Mouse (Mus musculus): ENCODE measurements around the gene Lrrc46. TPM values are rescaled to one million over a fixed set of nuclear protein-coding genes. Genes with fewer than 3 reads are reported as not detected.

Gene Lrrc46
- total RNA-seq (2014; fragmentation: Nextera tagmentation) (1.7 TPM in 1 of 2 replicates, not detected in the other), total RNA-seq (2017) (0.11 TPM in 1 of 2 replicates, not detected in the other)

- peak; percentile 93 for ATAC-seq (replicated peaks; ENCODE audit: low FRiP score, low TSS enrichment, poor library complexity, severe bottlenecking)
Observed at GRCm38 (mm10) chr11:97041022-97041899, at the start of gene Lrrc46, which contains the start of gene Mrpl10. TSS of gene Lrrc46 (minus strand) at chr11:97041407. TSS of gene Mrpl10 (plus strand) at chr11:97041560.

DNA sequence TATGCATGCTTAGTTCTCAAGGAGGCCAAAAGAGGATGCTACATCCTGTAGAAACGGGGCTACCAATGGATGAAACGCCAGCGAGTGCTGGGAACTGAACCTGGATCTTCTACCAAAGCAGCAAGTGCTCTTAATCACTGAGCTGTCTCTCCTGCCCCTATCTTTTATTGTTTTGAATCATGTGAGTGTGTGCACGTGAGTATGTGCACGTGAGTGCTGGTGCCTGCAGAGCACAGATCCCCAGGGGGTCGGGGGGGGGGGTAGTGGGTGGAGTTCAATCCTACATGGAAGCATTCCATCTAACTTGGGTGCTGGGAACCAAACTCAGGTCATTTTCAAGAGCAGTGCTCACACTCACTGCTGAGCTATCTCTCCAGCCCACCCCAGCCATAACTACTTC is 45.2 kb upstream of the Lrrc46 start:
- ATAC-seq (replicated peaks; ENCODE audit: low FRiP score, low TSS enrichment, poor library complexity, severe bottlenecking): no peak

DNA sequence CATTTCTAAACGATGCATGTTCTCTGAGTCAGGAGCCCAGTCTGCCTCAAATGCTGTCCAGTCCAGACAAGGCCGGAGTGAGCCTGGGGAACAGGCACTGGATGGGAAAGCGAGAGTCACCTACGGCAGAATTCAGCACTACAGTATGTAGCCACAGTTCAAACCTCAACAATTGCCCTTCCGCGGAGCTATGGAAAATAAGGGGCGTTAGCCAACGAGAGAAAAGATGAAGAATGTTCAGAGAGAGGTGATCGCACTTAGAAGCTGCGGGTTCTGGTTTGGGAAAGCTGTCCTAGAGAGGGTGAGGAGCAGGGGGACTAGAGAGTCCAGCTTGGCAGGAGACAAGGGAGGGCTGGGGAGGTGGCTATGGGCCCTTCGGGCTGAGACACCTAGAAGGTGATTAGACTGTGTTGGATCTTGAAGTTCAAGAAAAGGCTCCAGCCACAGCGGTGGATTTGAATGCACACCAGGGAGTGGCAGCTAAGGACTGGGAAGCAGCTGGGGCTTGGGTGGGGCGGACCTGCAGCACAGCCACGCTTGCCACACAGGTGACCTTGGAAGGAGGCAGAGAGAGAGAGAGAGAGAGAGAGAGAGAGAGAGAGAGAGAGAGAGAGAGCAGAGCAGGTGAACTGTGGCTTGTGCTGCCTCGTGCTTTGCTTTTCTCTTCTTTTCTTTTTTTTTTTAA is 43.8 kb upstream of the Lrrc46 start:
- no peak for ATAC-seq (replicated peaks; ENCODE audit: low FRiP score, low TSS enrichment, poor library complexity, severe bottlenecking)

- no peak for ATAC-seq (replicated peaks; ENCODE audit: low FRiP score, low TSS enrichment, poor library complexity, severe bottlenecking)
Observed at GRCm38 (mm10) chr11:97083401-97084140, 42.4 kb upstream of the Lrrc46 start.

- ATAC-seq (replicated peaks; ENCODE audit: low FRiP score, low TSS enrichment, poor library complexity, severe bottlenecking): peak; percentile 37
Observed at GRCm38 (mm10) chr11:97082977-97083376, 41.8 kb upstream of the Lrrc46 start.

DNA sequence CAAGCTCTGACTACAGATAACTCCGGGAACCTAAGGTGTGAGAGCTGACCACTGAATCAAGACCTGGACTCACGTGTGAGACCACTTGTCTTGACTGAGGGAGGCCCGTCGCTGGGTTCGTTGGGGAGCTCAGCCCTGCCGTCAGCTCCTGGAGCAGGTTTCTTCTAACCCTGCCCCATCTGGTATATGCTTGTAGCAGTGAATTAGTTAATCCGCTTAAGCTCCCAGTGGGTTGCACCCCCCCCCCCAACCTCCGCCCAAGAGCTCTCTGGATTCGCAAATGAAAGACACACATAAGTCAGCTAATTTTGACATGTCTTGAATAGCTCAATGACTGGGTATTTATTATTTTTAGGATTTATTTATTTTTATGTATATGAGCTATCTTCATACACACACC is 39.1 kb upstream of the Lrrc46 start:
- ATAC-seq (replicated peaks; ENCODE audit: low FRiP score, low TSS enrichment, poor library complexity, severe bottlenecking): no peak

DNA sequence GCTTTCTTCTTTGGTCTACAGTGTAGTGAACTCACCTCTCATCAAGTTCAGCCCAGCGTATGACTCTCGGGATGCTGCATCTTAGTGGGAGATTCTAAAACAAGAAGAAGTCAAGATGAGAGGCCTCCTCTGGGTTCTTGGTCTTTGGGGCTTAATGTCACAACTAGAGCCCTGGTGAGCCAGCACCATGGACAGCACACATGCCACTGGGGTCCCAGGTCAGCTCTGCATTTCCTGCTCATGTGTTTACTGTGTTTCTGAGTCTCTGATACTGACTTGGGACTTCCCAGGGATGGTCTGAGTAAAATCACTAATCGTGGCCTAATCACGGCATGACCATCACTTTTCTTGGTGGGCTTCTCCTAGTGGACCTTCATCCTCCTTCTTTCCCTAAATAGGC is 37.5 kb upstream of the Lrrc46 start:
- ATAC-seq (replicated peaks; ENCODE audit: low FRiP score, low TSS enrichment, poor library complexity, severe bottlenecking): no peak

GRCm38 (mm10) chr11:97074235-97074634 is 33.0 kb upstream of the Lrrc46 start:
- no peak for ATAC-seq (replicated peaks; ENCODE audit: low FRiP score, low TSS enrichment, poor library complexity, severe bottlenecking)

GRCm38 (mm10) chr11:97072533-97072932 is 31.3 kb upstream of the Lrrc46 start:
- peak; percentile 44 for ATAC-seq (replicated peaks; ENCODE audit: low FRiP score, low TSS enrichment, poor library complexity, severe bottlenecking)

- no peak for ATAC-seq (replicated peaks; ENCODE audit: low FRiP score, low TSS enrichment, poor library complexity, severe bottlenecking)
Observed at GRCm38 (mm10) chr11:97071129-97071528, 29.9 kb upstream of the Lrrc46 start.

- no peak for ATAC-seq (replicated peaks; ENCODE audit: low FRiP score, low TSS enrichment, poor library complexity, severe bottlenecking)
Observed at GRCm38 (mm10) chr11:97069770-97070169, 28.6 kb upstream of the Lrrc46 start.

- ATAC-seq (replicated peaks; ENCODE audit: low FRiP score, low TSS enrichment, poor library complexity, severe bottlenecking): no peak
Observed at GRCm38 (mm10) chr11:97069333-97069732, 28.1 kb upstream of the Lrrc46 start.

DNA sequence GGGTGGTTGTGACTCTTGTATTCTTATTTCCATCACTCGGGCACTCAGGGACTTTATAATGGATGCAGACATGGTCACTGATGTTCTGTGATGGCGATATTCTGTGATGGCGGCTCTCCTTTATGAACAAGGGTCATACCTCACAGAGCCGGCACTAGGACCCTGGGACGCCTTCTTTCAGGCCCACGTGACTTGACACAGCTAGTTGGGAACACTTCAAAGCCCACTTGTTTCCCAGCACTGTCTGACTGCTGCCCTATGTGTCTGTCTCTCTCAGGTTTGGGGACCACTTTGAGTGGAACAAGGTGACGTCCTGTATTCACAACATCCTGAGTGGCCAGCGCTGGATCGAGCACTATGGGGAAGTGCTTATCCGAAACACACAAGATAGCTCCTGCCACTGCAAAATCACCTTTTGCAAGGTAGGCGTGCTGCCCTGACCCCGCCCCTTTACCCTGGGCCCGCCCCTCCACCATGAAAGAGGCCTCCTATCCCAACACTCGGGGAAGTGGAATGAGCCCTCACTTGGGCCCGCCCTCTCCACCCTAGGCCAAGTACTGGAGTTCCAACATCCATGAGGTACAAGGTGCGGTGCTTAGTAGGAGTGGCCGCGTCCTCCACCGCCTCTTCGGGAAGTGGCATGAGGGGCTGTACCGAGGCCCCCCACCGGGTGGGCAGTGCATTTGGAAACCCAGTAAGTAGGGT is 25.6 kb upstream of the Lrrc46 start:
- no peak for ATAC-seq (replicated peaks; ENCODE audit: low FRiP score, low TSS enrichment, poor library complexity, severe bottlenecking)

DNA sequence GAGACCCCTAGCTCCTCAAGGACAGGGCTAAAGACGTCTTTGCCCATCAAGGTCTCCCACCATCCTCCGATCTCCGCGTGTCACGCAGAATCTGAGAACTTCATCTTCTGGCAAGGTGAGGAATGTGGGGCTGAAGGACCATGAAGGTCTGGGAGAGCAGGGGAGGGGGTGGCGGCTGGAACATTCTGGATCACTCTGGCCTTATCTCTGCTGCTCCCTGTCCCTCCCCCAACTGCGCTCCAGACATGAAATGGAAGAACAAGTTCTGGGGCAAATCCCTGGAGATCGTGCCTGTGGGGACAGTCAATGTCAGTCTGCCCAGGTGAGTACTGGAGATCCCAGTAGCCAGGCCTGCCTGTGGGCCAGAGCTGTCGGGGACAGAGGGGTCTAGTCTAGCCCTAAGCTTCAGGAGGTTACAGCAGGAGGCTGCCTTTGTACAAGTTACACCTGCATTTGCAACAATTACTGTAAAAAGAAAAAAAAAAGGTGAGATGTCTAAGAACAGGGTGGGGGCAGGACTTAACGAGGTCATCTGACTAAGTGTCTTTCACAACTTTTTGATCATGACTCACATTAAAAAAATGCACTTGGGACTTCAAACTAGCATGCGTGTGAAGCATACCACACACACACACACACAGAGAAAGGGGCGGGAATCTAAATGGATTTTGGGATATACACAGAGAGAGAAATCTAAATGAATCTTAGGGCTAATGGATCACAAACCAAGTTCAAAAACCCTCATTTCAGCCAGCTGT is 24.5 kb upstream of the Lrrc46 start:
- no peak for ATAC-seq (replicated peaks; ENCODE audit: low FRiP score, low TSS enrichment, poor library complexity, severe bottlenecking)

DNA sequence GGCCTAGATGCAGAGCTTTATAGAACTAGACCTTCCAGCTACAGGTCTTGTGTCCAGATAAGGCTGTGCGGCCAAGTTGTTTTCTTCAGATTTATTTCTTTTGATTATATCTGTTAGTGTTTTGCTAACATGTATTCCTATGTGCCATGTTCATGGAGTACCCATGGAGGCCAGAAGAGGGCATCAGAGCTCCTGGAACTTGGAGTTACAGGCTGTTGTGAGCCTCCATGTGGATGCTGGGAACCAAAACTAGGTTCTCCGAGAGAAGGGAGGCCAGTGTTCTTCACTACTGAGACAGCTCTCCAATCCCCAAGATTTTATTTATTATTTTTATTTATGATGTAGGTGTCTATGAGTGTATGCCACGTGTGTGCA is 22.7 kb upstream of the Lrrc46 start:
- 0 out of 2 replicates have a peak, but pooled peaks have one; percentile 40 for ATAC-seq (replicated peaks; ENCODE audit: low FRiP score, low TSS enrichment, poor library complexity, severe bottlenecking)

DNA sequence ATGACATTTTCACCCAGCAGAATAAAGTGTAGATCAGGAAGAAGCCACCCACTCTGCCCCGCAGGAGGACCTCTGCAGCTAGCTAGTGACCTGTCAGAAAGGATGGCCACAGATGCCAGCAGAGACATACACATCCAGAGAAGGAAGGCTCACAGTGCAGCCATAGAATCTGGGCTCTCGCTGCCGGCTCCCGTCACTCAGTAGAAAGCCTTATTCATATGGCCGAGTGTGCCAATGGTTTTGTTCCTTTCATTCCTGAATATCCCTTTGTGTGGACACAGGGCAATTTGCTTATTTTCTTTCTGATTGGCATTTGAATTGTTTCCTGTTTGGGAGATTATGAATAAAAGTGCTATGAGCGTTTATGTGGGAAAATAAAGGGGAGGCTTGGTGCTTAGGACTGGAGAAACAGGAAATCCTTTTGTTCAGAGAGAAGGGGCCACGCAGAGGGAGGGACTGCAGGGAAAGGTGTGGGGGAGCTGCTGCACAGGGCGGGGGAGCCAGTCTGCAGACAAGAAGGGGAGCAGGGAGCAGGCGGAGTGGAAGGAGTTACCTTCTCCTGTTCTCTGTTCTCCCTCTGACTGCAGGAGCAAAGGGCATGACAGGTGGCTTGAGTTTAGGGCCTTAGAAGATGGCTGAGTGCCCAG is 22.2 kb upstream of the Lrrc46 start:
- no peak for ATAC-seq (replicated peaks; ENCODE audit: low FRiP score, low TSS enrichment, poor library complexity, severe bottlenecking)

- ATAC-seq (replicated peaks; ENCODE audit: low FRiP score, low TSS enrichment, poor library complexity, severe bottlenecking): peak; percentile 66
Observed at GRCm38 (mm10) chr11:97052219-97052646, 11.0 kb upstream of the Lrrc46 start.

- peak; percentile 3 for ATAC-seq (replicated peaks; ENCODE audit: low FRiP score, low TSS enrichment, poor library complexity, severe bottlenecking)
Observed at GRCm38 (mm10) chr11:97050944-97051586, 9.9 kb upstream of the Lrrc46 start.

Measured in megakaryocyte-erythroid progenitor cell, adult 5-6 weeks (primary cell).